Mouse (Mus musculus) heart, embryonic 16.5 days (tissue): ENCODE measurements around the gene Slc38a9. TPM values are rescaled to one million over a fixed set of nuclear protein-coding genes. Genes with fewer than 3 reads are reported as not detected.

Experiments
- ATAC-seq: fragments of 200-750 bp; cut with Nextera tagmentation; replicated peaks from 2 replicates; pipeline ENCODE4 v1.8.0; 2017; ENCODE audit warnings: moderate number of reproducible peaks; ENCODE audit not compliant: insufficient read depth, low FRiP score; ENCODE audit errors: extremely low read depth
- H3K27ac ChIP-seq: fragments of 300-500 bp; sonication (generic); 2 replicates; pipeline ENCODE4 v1.5.1; 2014; ENCODE audit warnings: mild to moderate bottlenecking, low read length, control low read depth, moderate library complexity
- H3K27me3 ChIP-seq: fragments of 300-500 bp; sonication (generic); 2 replicates; pipeline ENCODE4 v1.6.1; 2014; ENCODE audit warnings: low read length, mixed read lengths; ENCODE audit not compliant: control insufficient read depth, insufficient read depth
- H3K36me3 ChIP-seq: fragments of 300-500 bp; sonication (generic); 2 replicates; pipeline ENCODE4 v1.6.1; 2014; ENCODE audit not compliant: control insufficient read depth, insufficient read depth
- H3K4me1 ChIP-seq: fragments of 300-500 bp; sonication (generic); 2 replicates; pipeline ENCODE4 v1.6.1; 2014; ENCODE audit warnings: low read length, mixed read lengths; ENCODE audit not compliant: control insufficient read depth, insufficient read depth
- H3K4me2 ChIP-seq: fragments of 300-500 bp; sonication (generic); 2 replicates; pipeline ENCODE4 v1.6.1; 2014; ENCODE audit warnings: low read depth, mild to moderate bottlenecking, control low read depth, low read length
- H3K4me3 ChIP-seq: fragments of 300-500 bp; sonication (generic); 2 replicates; pipeline ENCODE4 v1.5.1; 2014; ENCODE audit warnings: mild to moderate bottlenecking, control low read depth, low read length
- H3K9ac ChIP-seq: fragments of 300-500 bp; sonication (generic); 2 replicates; pipeline ENCODE4 v1.6.1; 2014; ENCODE audit warnings: low read length, control low read depth
- H3K9me3 ChIP-seq: fragments of 300-500 bp; sonication (generic); replicated peaks from 2 replicates; pipeline ENCODE4 v1.6.1; 2016; ENCODE audit warnings: low read length; ENCODE audit not compliant: control insufficient read depth
- WGBS: fragments of 180-500 bp; shearing (Covaris S2); extraction: QIAGEN DNeasy Blood & Tissue Kit; methylation state at CpG from one replicate; pipeline ENCODE4 v1.1.7; 2014; 5-methylcytosine and 5-hydroxymethylcytosine counted together
- polyA plus RNA-seq: library from polyadenylated mRNA; unstranded; fragments of >200 nt; fragmentation: Nextera tagmentation; extraction: Ambion mirVana; gene quantifications from 2 replicates; pipeline ENCODE4 v1.2.1, GENCODE M21; 2015

Gene Slc38a9
- polyA plus RNA-seq, 1 experiment from 2014 or later, result 14.0 TPM

GRCm38 (mm10) chr13:112736407-112736806 lies 75.9 kb downstream of the Slc38a9 start:
- Histone ChIP-seq H3K27me3 (no peaks in the 10 kb centered on the region), H3K27ac (no peak overlapping the region), H3K9ac (no peak overlapping the region), H3K4me3 (no peak overlapping the region), H3K9me3 (no peaks in the 10 kb centered on the region), H3K4me1 (peaks cover 2% of the 10 kb centered on the region; the same call in 1 of the 2 replicates), H3K4me2 (no peak overlapping the region), H3K36me3 (0 out of 2 replicates have a peak, but pooled peaks cover 2% of the 10 kb centered on the region)
- no peak for ATAC-seq
- 85% methylated on average over 10 of the region's 10 CpGs for WGBS

GRCm38 (mm10) chr13:112737110-112737509 lies 76.6 kb downstream of the Slc38a9 start:
- no peak overlapping the region for H3K9ac ChIP-seq
- no peaks in the 10 kb centered on the region for H3K9me3 ChIP-seq
- 71% methylated on average over 9 of the region's 9 CpGs for WGBS
- no peak overlapping the region for H3K4me2 ChIP-seq
- H3K27ac ChIP-seq, result no peak overlapping the region
- H3K36me3 ChIP-seq, result 0 out of 2 replicates have a peak, but pooled peaks cover 2% of the 10 kb centered on the region
- ATAC-seq, result no peak
- no peak overlapping the region for H3K4me3 ChIP-seq
- H3K4me1 ChIP-seq, result peaks cover 2% of the 10 kb centered on the region; the same call in 1 of the 2 replicates
- H3K27me3 ChIP-seq, result no peaks in the 10 kb centered on the region

GRCm38 (mm10) chr13:112738005-112738404 lies 77.5 kb downstream of the Slc38a9 start:
- H3K4me1 ChIP-seq, result peaks cover 2% of the 10 kb centered on the region; the same call in 1 of the 2 replicates
- WGBS, result 88% methylated on average over 16 of the region's 16 CpGs
- ATAC-seq, result no peak
- no peak overlapping the region for H3K9ac ChIP-seq
- H3K4me3 ChIP-seq, result no peak overlapping the region
- no peaks in the 10 kb centered on the region for H3K36me3 ChIP-seq
- no peak overlapping the region for H3K27ac ChIP-seq
- no peaks in the 10 kb centered on the region for H3K27me3 ChIP-seq
- no peaks in the 10 kb centered on the region for H3K9me3 ChIP-seq
- H3K4me2 ChIP-seq, result no peak overlapping the region

- Histone ChIP-seq H3K4me3 (no peak overlapping the region), H3K9ac (no peak overlapping the region), H3K36me3 (no peaks in the 10 kb centered on the region), H3K9me3 (no peaks in the 10 kb centered on the region), H3K4me1 (peaks cover under 1% of the 10 kb centered on the region; the same call in 1 of the 2 replicates), H3K4me2 (no peak overlapping the region), H3K27me3 (no peaks in the 10 kb centered on the region), H3K27ac (no peak overlapping the region)
- WGBS, result 77% methylated on average over 6 of the region's 6 CpGs
- ATAC-seq, result no peak
These were observed 79.5 kb downstream of the Slc38a9 start for GRCm38 (mm10) chr13:112740073-112740472.

GRCm38 (mm10) chr13:112742076-112742830 lies 81.7 kb downstream of the Slc38a9 start:
- H3K27me3 ChIP-seq, result no peaks in the 10 kb centered on the region
- H3K9me3 ChIP-seq, result no peaks in the 10 kb centered on the region
- H3K4me3 ChIP-seq, result no peak overlapping the region
- no peak for ATAC-seq
- no peaks in the 10 kb centered on the region for H3K4me1 ChIP-seq
- H3K9ac ChIP-seq, result no peak overlapping the region
- H3K36me3 ChIP-seq, result no peaks in the 10 kb centered on the region
- H3K4me2 ChIP-seq, result no peak overlapping the region
- H3K27ac ChIP-seq, result peak overlapping the region; percentile 67
- 40% methylated on average over 14 of the region's 14 CpGs for WGBS

GRCm38 (mm10) chr13:112743647-112744046 lies 83.1 kb downstream of the Slc38a9 start:
- WGBS, result 86% methylated on average over 4 of the region's 4 CpGs

GRCm38 (mm10) chr13:112744061-112744849 lies 83.7 kb downstream of the Slc38a9 start:
- H3K9me3 ChIP-seq, result no peaks in the 10 kb centered on the region
- H3K36me3 ChIP-seq, result no peaks in the 10 kb centered on the region
- WGBS, result 74% methylated on average over 15 of the region's 15 CpGs
- H3K4me3 ChIP-seq, result no peak overlapping the region
- peak overlapping the region; percentile 78 for H3K27ac ChIP-seq
- H3K9ac ChIP-seq, result no peak overlapping the region
- no peak for ATAC-seq
- no peak overlapping the region for H3K4me2 ChIP-seq
- H3K4me1 ChIP-seq, result no peaks in the 10 kb centered on the region
- H3K27me3 ChIP-seq, result no peaks in the 10 kb centered on the region

More at GRCm38 (mm10) chr13:112743647-112744046, 83.1 kb downstream of the Slc38a9 start:
- Histone ChIP-seq H3K27me3 (no peaks in the 10 kb centered on the region), H3K4me2 (no peak overlapping the region), H3K27ac (peak overlapping the region; percentile 78), H3K36me3 (no peaks in the 10 kb centered on the region), H3K9ac (no peak overlapping the region), H3K4me3 (no peak overlapping the region), H3K4me1 (no peaks in the 10 kb centered on the region), H3K9me3 (no peaks in the 10 kb centered on the region)
- no peak for ATAC-seq

GRCm38 (mm10) chr13:112745936-112746694 lies 85.6 kb downstream of the Slc38a9 start:
- WGBS, result 85% methylated on average over 5 of the region's 5 CpGs
- ATAC-seq, result no peak
- no peak overlapping the region for H3K27ac ChIP-seq

More at GRCm38 (mm10) chr13:112745936-112746694, 85.6 kb downstream of the Slc38a9 start:
- no peaks in the 10 kb centered on the region for H3K9me3 ChIP-seq
- no peaks in the 10 kb centered on the region for H3K27me3 ChIP-seq
- no peak overlapping the region for H3K4me2 ChIP-seq
- no peaks in the 10 kb centered on the region for H3K36me3 ChIP-seq
- H3K4me1 ChIP-seq, result peaks cover 6% of the 10 kb centered on the region
- no peak overlapping the region for H3K4me3 ChIP-seq
- H3K9ac ChIP-seq, result no peak overlapping the region
